Mouse (Mus musculus): ENCODE results near the gene Scml4. TPM values are rescaled to one million over a fixed set of nuclear protein-coding genes. Genes with fewer than 3 reads are reported as not detected.

Gene Scml4
- total and polyA plus RNA-seq, 3 experiments = 0.03 to 0.08 TPM; not detected in 1

DNA sequence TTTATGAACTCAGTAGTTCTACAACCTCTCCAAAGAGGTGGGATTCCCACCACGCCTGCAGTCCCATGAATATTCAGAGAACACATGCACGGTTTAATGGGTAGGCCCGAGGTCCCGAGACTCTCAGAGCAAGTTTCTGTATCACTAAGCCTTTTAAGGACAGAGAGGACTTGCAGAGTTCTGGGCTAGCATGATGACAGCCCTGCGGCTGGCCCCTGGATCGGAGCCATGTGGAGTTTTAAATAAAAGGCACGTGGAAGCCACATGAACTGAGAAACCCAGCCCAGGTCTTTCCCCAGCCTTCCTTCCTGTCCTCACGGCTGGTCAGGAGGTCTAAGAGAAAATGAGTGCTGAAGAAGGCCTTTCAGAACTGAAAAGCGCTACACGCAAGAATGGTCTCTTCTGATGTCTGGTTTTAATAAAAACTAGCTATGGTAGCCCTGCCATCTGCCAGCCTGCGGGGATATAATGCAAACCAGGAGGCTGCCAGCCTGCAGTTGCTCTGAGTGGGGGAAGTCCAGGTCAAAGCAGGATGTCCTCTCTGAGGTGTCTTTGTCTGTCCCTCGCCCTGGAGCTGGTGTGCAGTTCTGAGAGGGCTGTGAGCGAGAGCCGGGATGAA, 72.8 kb downstream of the Scml4 start:
- H3K4me1 ChIP-seq (ENCODE audit: control insufficient read depth in 1 of 2, insufficient read depth in 2 of 2, low read length in 2 of 2) = peaks cover 0 to 8% of the 10 kb centered on the region in 2 experiments; a peak in 1 of 4 replicates
- H3K9me3 ChIP-seq (replicated peaks; ENCODE audit: insufficient read depth, low read length) = no peaks in the 10 kb centered on the region
- no peaks in the 10 kb centered on the region for H3K36me3 ChIP-seq (ENCODE audit: control insufficient read depth in 1 of 2, insufficient read depth in 2 of 2, low read length in 2 of 2)
- no peak for DNase-seq (ENCODE audit: low read depth, low spot score)
- H3K9ac ChIP-seq (ENCODE audit: control insufficient read depth, low read depth, low read length, poor library complexity, severe bottlenecking) = no peak overlapping the region
- no peak for TF ChIP-seq MAFK (IDR thresholded peaks at IDR 0.05; ENCODE audit: borderline replicate concordance, low read depth, low read length)
- TF ChIP-seq E2F4 (IDR thresholded peaks at IDR 0.05; ENCODE audit: borderline replicate concordance, low read depth, low read length) = no peak
- TF ChIP-seq MEF2A (IDR thresholded peaks at IDR 0.05; ENCODE audit: extremely low read depth, insufficient replicate concordance, low read depth, low read length, poor library complexity, severe bottlenecking) = no peak
- TF ChIP-seq ETS1 (IDR thresholded peaks at IDR 0.05; ENCODE audit: low read depth, low read length) = no peak
- TF ChIP-seq UBTF (IDR thresholded peaks at IDR 0.05; ENCODE audit: borderline replicate concordance, insufficient read depth, low read depth, low read length) = no peak
- no peak for TF ChIP-seq ZMIZ1 (IDR thresholded peaks at IDR 0.05; ENCODE audit: low read depth, low read length)
- TF ChIP-seq KAT2A (conservative IDR thresholded peaks at IDR 0.05; ENCODE audit: low read depth, low read length) = no peak
- no peaks in the 10 kb centered on the region for H3K79me2 ChIP-seq (ENCODE audit: control insufficient read depth, insufficient read depth, low read length, poor library complexity)
- H3K4me3 ChIP-seq (ENCODE audit: control insufficient read depth in 1 of 2, insufficient read depth in 1 of 2, low read depth in 2 of 2, low read length in 2 of 2) = no peak overlapping the region
- no peak overlapping the region for H3K27ac ChIP-seq (ENCODE audit: control insufficient read depth, low read depth, low read length)
- peaks cover 0 to 2% of the 10 kb centered on the region in 2 experiments; a peak in 2 of 4 replicates for H3K27me3 ChIP-seq (ENCODE audit: control insufficient read depth in 1 of 2, insufficient read depth in 2 of 2, low read length in 2 of 2)

DNA sequence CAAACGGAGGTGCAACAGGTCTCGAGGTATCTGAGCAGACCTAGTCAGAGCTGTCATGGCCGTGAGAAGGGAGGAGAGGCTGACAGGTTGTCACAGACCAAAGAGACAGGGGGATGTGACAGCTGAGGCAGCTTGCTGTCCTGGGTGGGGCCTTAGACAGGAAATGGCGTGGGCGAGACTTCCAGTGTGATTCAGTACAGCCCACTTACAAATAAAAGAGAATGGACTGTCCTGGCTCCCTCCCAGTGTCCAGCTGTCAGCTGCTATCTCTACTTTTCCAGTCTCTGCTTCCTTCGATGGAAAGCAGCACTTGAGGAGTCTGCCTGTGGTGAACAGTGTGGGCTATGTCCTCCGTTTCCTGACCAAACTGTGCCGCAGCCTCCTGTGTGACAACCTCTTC, 74.5 kb downstream of the Scml4 start:
- Histone ChIP-seq H3K27me3 (ENCODE audit: control insufficient read depth in 1 of 2, insufficient read depth in 2 of 2, low read length in 2 of 2) (peaks cover 0 to 2% of the 10 kb centered on the region in 2 experiments; a peak in 2 of 4 replicates), H3K36me3 (ENCODE audit: control insufficient read depth in 1 of 2, insufficient read depth in 2 of 2, low read length in 2 of 2) (no peaks in the 10 kb centered on the region), H3K27ac (ENCODE audit: control insufficient read depth, low read depth, low read length) (no peak overlapping the region), H3K4me1 (ENCODE audit: control insufficient read depth in 1 of 2, insufficient read depth in 2 of 2, low read length in 2 of 2) (peaks cover 0 to 8% of the 10 kb centered on the region in 2 experiments; a peak in 1 of 4 replicates), H3K9me3 (replicated peaks; ENCODE audit: insufficient read depth, low read length) (no peaks in the 10 kb centered on the region), H3K79me2 (ENCODE audit: control insufficient read depth, insufficient read depth, low read length, poor library complexity) (no peaks in the 10 kb centered on the region), H3K9ac (ENCODE audit: control insufficient read depth, low read depth, low read length, poor library complexity, severe bottlenecking) (no peak overlapping the region), H3K4me3 (ENCODE audit: control insufficient read depth in 1 of 2, insufficient read depth in 1 of 2, low read depth in 2 of 2, low read length in 2 of 2) (no peak overlapping the region)
- DNase-seq (ENCODE audit: low read depth, low spot score) = no peak
- TF ChIP-seq TAL1 (IDR thresholded peaks at IDR 0.05; ENCODE audit: low read length) (no peak), MAFK (IDR thresholded peaks at IDR 0.05; ENCODE audit: borderline replicate concordance, low read depth, low read length) (no peak), TCF12 (IDR thresholded peaks at IDR 0.05; ENCODE audit: low read depth, low read length) (no peak), SIN3A (IDR thresholded peaks at IDR 0.05; ENCODE audit: low read length) (no peak), TBP (IDR thresholded peaks at IDR 0.05; ENCODE audit: low read depth, low read length) (no peak), KAT2A (conservative IDR thresholded peaks at IDR 0.05; ENCODE audit: low read depth, low read length) (no peak), CHD1 (IDR thresholded peaks at IDR 0.05; ENCODE audit: low read depth, low read length) (no peak), NELFE (IDR thresholded peaks at IDR 0.05; ENCODE audit: low read depth, low read length) (no peak), CTCF (IDR thresholded peaks at IDR 0.05 in 2 of 3, conservative IDR thresholded peaks at IDR 0.05 in 1 of 3; ENCODE audit: control insufficient read depth in 1 of 3, insufficient read depth in 1 of 3, low read depth in 2 of 3, low read length in 3 of 3, poor library complexity in 1 of 3, severe bottlenecking in 1 of 3) (no peak), MAZ (IDR thresholded peaks at IDR 0.05; ENCODE audit: low read depth, low read length) (no peak), MAX (IDR thresholded peaks at IDR 0.05; ENCODE audit: low read length) (no peak), MYB (IDR thresholded peaks at IDR 0.05; ENCODE audit: low read depth, low read length) (no peak)

Measured in MEL (cell line).